Mouse (Mus musculus) midbrain, embryonic 12.5 days (tissue): ENCODE measurements at regions not wholly inside any gene's neighbourhood (a gene's known extent, or its start where the extent isn't known, plus 50 kb on each side); places are given as distances from the start of the nearest gene placed in this dataset.

Experiments used
- ATAC-seq: fragments of 200-750 bp; cut with Nextera tagmentation; 2 replicates; pipeline ENCODE4 v1.8.0; 2017; ENCODE audit warnings: low read depth, moderate TSS enrichment, moderate library complexity; ENCODE audit not compliant: low FRiP score
- H3K27ac ChIP-seq: fragments of 300-500 bp; sonication (generic); replicated peaks from 2 replicates; pipeline ENCODE4 v1.5.1; 2016; ENCODE audit warnings: mild to moderate bottlenecking
- H3K27me3 ChIP-seq: fragments of 300-500 bp; sonication (generic); 2 replicates; pipeline ENCODE4 v1.6.1; 2016; ENCODE audit warnings: mild to moderate bottlenecking
- H3K36me3 ChIP-seq: fragments of 300-500 bp; sonication (generic); 2 replicates; pipeline ENCODE4 v1.6.1; 2016
- H3K4me1 ChIP-seq: fragments of 300-500 bp; sonication (generic); 2 replicates; pipeline ENCODE4 v1.6.1; 2016
- H3K4me2 ChIP-seq: fragments of 300-500 bp; sonication (generic); replicated peaks from 2 replicates; pipeline ENCODE4 v1.6.1; 2016; ENCODE audit warnings: mild to moderate bottlenecking, moderate library complexity
- H3K4me3 ChIP-seq: fragments of 300-500 bp; sonication (generic); 2 replicates; pipeline ENCODE4 v1.5.1; 2016; ENCODE audit warnings: mild to moderate bottlenecking
- H3K9ac ChIP-seq: fragments of 300-500 bp; sonication (generic); replicated peaks from 2 replicates; pipeline ENCODE4 v1.6.1; 2016; ENCODE audit warnings: mild to moderate bottlenecking, moderate library complexity
- H3K9me3 ChIP-seq: fragments of 300-500 bp; sonication (generic); 2 replicates; pipeline ENCODE4 v1.6.1; 2016; ENCODE audit warnings: mild to moderate bottlenecking
- WGBS: fragments of 180-500 bp; shearing (Covaris S2); methylation state at CpG from one replicate; pipeline ENCODE4 v1.1.7; 2016; 5-methylcytosine and 5-hydroxymethylcytosine counted together

DNA sequence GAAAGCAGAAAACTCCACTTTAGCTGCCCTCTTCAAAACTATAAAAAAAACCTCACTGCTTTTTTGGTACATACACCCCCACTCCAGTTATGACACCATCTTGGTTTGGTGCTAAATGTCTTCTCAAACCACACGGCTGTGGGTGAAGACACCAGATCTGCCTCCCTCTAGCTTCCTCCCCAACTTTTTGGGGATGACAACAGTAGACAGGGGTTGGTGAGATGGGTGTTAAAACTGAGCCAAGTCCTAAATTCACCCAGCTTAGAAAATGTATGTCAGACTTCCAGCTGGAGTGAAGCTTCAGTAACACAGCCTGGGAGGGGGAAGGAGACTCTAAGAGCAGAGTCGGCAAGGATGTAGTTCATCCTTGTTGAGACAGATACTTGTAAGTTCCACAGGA, 147.1 kb upstream of the F13a1 start:
- Histone ChIP-seq H3K4me3 (no peak overlapping the region), H3K27me3 (no peaks in the 10 kb centered on the region), H3K9me3 (no peaks in the 10 kb centered on the region), H3K9ac (no peak overlapping the region), H3K27ac (no peak overlapping the region), H3K4me2 (no peak overlapping the region), H3K4me1 (no peaks in the 10 kb centered on the region), H3K36me3 (no peaks in the 10 kb centered on the region)
- no peak for ATAC-seq
- WGBS = 83% methylated on average over 2 of the region's 2 CpGs

DNA sequence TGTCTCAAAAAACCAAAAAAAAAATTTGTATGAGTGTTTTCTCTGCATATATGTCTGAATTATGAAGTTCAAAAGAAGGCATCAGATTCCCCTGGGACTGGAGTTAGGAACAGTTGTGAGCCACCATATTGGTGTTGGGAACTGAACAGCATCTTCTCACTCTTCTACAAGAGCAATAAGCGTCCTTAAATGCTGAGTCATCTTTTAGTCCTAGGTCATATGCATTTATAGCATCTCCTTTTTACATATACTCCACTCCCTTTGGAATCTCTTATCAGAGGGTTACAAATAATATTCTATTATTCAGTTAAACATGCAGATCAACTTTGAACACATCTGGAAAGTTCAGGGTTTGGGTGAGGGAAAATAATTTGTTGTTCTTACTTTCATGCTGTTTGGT, 145.8 kb upstream of the F13a1 start:
- H3K27ac ChIP-seq = no peak overlapping the region
- ATAC-seq = no peak
- WGBS = 87% methylated on average over 1 of the region's 1 CpGs
- H3K9me3 ChIP-seq = no peaks in the 10 kb centered on the region
- no peak overlapping the region for H3K4me3 ChIP-seq
- no peaks in the 10 kb centered on the region for H3K27me3 ChIP-seq
- H3K4me1 ChIP-seq = no peaks in the 10 kb centered on the region
- H3K4me2 ChIP-seq = no peak overlapping the region
- no peak overlapping the region for H3K9ac ChIP-seq
- no peaks in the 10 kb centered on the region for H3K36me3 ChIP-seq

DNA sequence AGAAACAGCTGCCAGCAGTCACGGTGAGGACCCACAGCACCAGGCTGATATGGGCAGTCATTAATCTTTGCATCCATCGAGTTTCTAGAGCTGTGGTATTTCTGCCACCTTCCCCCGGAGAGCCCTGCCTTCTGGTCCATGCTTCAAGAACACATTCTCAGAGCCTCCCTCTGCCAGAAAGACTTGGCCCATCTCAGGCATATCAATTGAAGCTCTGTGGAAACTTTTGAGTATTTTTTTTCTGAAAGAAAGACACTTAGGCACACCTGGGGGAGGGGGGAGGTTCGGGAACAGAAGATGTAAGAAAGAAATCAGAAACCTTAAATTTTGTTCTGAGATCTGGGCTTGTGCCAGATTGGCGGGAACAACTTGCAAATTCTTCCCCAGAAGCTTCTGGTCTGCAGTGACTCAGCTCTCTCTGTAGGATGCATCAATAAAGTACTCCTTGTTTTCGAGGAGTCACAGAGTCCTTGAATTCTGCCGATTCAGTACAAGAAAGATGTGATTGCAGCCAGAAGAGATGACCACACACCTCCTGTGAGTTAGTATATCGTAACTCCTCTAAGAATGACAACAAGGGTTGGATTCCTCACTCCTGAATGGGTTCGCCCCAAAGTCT, 131.2 kb upstream of the F13a1 start:
- ATAC-seq = no peak
- no peak overlapping the region for H3K4me3 ChIP-seq
- no peak overlapping the region for H3K27ac ChIP-seq
- H3K4me1 ChIP-seq = no peaks in the 10 kb centered on the region
- no peak overlapping the region for H3K4me2 ChIP-seq
- no peaks in the 10 kb centered on the region for H3K9me3 ChIP-seq
- no peak overlapping the region for H3K9ac ChIP-seq
- WGBS = 82% methylated on average over 9 of the region's 9 CpGs
- H3K36me3 ChIP-seq = no peaks in the 10 kb centered on the region
- no peaks in the 10 kb centered on the region for H3K27me3 ChIP-seq

DNA sequence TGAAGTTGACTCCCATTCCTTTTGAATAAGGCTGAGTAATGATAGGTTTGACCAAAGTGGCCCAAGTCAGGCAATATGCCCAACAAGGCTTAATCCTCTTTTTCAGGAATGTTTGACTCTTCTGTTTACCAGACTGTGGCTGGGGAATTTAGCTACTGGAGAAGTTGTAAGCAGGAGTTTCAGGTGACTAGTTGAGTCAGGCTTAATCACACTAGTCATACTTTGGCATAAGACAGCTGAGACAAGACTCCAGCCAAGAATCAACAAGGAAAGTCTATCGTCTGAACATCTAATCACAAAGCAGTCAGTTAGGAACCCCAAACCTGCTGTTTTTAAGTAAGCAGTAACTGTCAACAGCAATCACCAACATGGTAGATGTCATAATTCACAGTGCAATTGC, 126.5 kb upstream of the F13a1 start:
- no peak for ATAC-seq
- Histone ChIP-seq H3K9ac (no peak overlapping the region), H3K36me3 (no peaks in the 10 kb centered on the region), H3K27me3 (no peaks in the 10 kb centered on the region), H3K4me2 (no peak overlapping the region), H3K4me3 (no peak overlapping the region), H3K4me1 (no peaks in the 10 kb centered on the region), H3K9me3 (no peaks in the 10 kb centered on the region), H3K27ac (no peak overlapping the region)
- 93% methylated on average over 1 of the region's 1 CpGs for WGBS

DNA sequence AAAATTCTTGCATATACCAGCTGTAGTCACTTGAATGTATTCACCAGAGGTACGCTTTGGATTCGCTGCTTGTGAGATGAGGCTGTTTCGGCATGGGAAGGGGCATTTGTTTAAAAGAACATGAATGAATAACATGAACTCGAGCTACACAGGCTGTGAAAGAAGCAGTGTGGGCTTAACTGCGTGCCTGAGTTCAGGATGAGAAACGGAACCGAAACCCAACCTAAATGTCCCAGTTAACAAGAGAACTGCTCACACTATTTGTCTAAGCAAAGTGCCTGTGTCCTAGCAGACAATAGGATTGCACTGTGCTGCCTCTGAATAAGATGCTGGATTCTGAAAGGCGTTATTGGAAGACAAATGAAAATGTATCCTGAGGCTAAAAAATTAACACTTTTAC, 126.0 kb upstream of the F13a1 start:
- Histone ChIP-seq H3K4me1 (no peaks in the 10 kb centered on the region), H3K4me2 (no peak overlapping the region), H3K4me3 (no peak overlapping the region), H3K27me3 (no peaks in the 10 kb centered on the region), H3K9me3 (no peaks in the 10 kb centered on the region), H3K36me3 (no peaks in the 10 kb centered on the region), H3K9ac (no peak overlapping the region), H3K27ac (no peak overlapping the region)
- 89% methylated on average over 8 of the region's 8 CpGs for WGBS
- ATAC-seq = no peak

DNA sequence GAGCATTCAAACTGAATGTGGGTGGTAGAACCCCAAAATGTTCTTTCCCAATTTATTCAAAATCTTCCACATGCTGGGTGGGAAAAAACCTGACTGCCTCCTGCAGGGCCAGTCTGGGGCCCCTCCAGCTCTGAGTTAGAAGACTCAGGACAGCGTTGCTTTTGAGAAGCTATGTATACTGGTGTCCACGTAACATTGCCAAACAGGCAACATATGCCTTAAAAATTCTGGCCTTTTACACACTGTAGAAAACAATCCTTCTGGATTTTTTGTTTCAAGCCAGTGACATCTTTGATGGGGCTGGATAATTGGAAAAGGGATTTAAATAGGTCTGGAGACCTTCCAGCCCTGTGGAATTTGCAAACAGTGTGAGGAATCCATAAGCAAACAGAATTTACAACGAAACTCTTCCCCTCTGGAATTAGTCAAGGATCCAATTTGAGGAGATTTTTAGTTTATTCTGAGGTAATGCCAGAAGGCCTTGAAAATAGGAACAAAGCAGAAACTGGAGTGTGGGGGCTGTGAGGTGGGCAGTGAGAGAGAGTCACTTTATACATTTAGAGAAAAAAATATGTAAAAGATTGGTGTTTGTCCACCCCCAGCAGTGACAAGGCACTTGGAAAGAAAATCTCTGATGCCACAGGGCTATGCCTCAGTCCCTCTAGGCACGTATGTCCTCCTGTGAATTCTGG, 108.9 kb upstream of the F13a1 start:
- Histone ChIP-seq H3K27me3 (no peaks in the 10 kb centered on the region), H3K4me2 (no peak overlapping the region), H3K9me3 (no peaks in the 10 kb centered on the region), H3K27ac (0 out of 2 replicates have a peak overlapping the region, but pooled peaks have one; percentile 5), H3K9ac (no peak overlapping the region), H3K4me1 (no peaks in the 10 kb centered on the region), H3K4me3 (no peak overlapping the region), H3K36me3 (no peaks in the 10 kb centered on the region)
- no peak for ATAC-seq
- WGBS = 71% methylated on average over 4 of the region's 4 CpGs

DNA sequence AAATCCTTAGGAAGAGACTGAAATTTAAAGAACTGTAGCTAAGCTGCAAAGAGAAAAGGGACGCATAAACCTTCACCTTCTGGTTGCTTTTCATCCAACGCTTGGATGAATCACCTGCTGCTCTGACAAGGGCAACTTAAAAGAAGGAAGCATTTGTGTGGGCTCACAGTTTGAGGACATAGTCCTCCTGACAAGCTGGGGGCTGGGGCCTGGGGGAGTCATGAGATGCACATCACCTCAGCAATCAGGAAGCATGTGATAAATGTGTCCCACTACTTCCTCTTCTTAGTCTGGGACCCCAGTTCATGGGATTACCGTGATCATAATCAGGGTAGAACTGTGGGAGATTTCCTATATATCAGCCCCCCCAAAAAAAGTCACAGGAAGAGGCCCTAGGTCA, 107.8 kb upstream of the F13a1 start:
- WGBS = 96% methylated on average over 3 of the region's 3 CpGs
- Histone ChIP-seq H3K9ac (no peak overlapping the region), H3K4me2 (no peak overlapping the region), H3K4me1 (no peaks in the 10 kb centered on the region), H3K27me3 (no peaks in the 10 kb centered on the region), H3K27ac (no peak overlapping the region), H3K9me3 (no peaks in the 10 kb centered on the region), H3K36me3 (no peaks in the 10 kb centered on the region), H3K4me3 (no peak overlapping the region)
- ATAC-seq = no peak

DNA sequence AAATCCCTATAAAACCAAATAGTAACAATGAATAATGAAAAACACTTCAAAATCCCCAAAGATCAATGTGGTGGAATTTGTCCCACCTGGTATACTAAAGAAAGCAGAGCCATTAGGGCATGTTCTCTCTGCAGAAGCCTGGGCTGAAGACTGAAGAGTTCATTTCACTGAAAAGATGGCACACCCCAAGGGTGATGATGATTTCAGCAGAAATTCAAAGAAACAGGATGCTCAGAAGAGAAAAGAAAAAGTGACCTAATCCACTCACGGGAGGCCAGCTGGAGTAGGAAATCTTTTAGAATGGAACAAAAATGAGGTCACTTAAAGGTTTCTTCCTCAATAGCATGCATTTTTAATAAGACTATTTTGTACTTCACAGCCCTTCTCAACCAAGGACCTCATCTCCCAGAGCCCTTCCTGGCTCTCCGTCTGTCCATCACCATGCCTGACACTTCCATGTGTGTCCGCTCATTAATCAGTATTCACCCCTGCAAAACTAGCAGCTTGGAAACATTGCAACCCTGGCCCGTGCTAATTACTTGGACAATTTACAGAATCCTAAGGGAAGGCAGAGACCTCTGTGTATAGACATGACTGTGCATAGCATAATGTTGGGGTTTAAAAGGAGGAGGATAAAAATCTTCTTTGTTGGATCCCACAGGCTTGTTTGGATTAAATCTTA, 101.9 kb upstream of the F13a1 start:
- Histone ChIP-seq H3K27me3 (no peaks in the 10 kb centered on the region), H3K9ac (no peak overlapping the region), H3K4me1 (peaks cover 20% of the 10 kb centered on the region), H3K4me3 (no peak overlapping the region), H3K9me3 (no peaks in the 10 kb centered on the region), H3K36me3 (no peaks in the 10 kb centered on the region), H3K27ac (0 out of 2 replicates have a peak overlapping the region, but pooled peaks have one; percentile 2), H3K4me2 (no peak overlapping the region)
- WGBS = 41% methylated on average over 4 of the region's 4 CpGs
- no peak for ATAC-seq

DNA sequence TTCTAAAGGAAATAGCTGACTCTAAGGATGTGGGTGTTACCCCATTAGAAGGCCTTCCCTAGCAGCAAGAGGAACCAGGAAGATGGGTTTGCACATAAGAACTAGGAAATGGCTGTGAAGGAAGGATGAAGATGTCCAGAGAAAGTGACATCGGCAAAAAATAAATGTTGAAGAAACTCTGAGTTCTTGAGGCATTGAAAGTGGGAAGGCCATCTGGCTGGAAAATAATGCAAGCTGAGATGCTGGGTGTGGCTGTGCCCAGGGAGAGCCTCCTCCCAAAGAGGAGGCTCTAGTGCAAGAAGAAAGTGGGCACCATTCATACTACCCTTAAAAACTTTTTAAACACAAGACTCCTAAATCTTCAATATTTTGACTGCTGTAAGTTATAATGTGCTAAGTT, 99.9 kb upstream of the F13a1 start:
- H3K4me2 ChIP-seq = no peak overlapping the region
- peaks cover 20% of the 10 kb centered on the region for H3K4me1 ChIP-seq
- no peaks in the 10 kb centered on the region for H3K27me3 ChIP-seq
- H3K9me3 ChIP-seq = no peaks in the 10 kb centered on the region
- no peak overlapping the region for H3K9ac ChIP-seq
- no peak for ATAC-seq
- no peak overlapping the region for H3K4me3 ChIP-seq
- no peak overlapping the region for H3K27ac ChIP-seq
- no peaks in the 10 kb centered on the region for H3K36me3 ChIP-seq
- 92% methylated on average over 1 of the region's 1 CpGs for WGBS

DNA sequence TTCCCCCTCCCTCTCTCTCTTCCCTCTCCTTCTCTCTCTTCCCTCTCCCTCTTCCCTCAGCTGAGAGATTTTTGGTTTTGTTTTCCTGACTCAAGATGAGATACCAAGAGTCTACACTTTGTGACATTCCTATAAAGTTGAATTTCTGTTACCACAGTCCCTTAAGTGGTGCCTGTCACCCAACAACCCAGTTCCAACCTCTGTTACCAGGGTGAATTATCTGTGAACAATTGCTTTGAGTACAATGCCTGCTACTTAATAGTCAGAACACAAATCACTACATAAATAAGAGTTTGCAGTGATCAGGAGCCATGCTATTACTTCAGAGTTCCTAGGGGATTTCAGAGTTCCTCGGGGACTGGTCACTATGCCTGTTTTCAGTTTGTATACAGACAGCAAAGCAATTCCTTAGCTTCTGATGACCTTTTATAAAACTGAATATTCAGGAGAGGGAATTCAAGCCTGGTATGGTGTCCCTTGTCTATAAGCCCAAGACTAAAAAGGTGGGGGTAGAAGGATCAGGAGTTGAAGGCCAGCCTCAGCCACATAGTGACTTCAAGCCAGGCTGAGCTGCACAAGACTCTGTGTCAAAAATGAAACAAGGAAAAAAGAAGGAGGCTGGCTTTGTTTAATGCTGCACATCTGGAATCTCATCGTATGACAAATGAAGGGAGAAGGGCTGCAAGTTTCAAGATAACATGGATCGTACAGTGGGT, 99.2 kb upstream of the F13a1 start:
- H3K4me2 ChIP-seq = no peak overlapping the region
- peaks cover 20% of the 10 kb centered on the region for H3K4me1 ChIP-seq
- peak; percentile 45; the same call in 1 of the 2 replicates for ATAC-seq
- 50% methylated on average over 3 of the region's 3 CpGs for WGBS
- peak overlapping the region; percentile 25 for H3K27ac ChIP-seq
- H3K9me3 ChIP-seq = no peaks in the 10 kb centered on the region
- no peak overlapping the region for H3K4me3 ChIP-seq
- no peak overlapping the region for H3K9ac ChIP-seq
- no peaks in the 10 kb centered on the region for H3K36me3 ChIP-seq
- no peaks in the 10 kb centered on the region for H3K27me3 ChIP-seq

DNA sequence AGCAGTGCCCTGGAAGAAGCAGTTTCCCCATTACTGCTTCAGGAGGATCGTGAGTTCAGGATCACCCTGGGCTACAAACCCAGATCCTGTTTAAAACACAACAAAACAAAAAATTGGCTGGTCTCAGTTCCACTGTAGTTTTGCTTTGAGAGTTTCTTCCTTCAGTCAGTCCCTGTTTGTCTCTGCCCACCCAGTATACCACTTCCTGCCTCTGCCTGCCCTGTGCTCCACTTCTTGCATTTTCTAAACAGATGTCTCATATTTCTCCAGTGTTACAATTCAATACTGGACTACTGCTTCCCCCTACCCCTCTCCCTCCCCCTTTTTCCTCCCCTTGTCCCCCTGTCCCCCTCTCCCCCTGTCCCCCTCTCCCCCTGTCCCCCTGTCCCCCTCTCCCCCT, 98.6 kb upstream of the F13a1 start:
- no peaks in the 10 kb centered on the region for H3K36me3 ChIP-seq
- no peak overlapping the region for H3K4me3 ChIP-seq
- ATAC-seq = no peak
- H3K27me3 ChIP-seq = no peaks in the 10 kb centered on the region
- 0 out of 2 replicates have a peak overlapping the region, but pooled peaks have one; percentile 7 for H3K27ac ChIP-seq
- peaks cover 20% of the 10 kb centered on the region for H3K4me1 ChIP-seq
- no peak overlapping the region for H3K9ac ChIP-seq
- H3K4me2 ChIP-seq = no peak overlapping the region
- 86% methylated on average over 1 of the region's 1 CpGs for WGBS
- H3K9me3 ChIP-seq = no peaks in the 10 kb centered on the region

DNA sequence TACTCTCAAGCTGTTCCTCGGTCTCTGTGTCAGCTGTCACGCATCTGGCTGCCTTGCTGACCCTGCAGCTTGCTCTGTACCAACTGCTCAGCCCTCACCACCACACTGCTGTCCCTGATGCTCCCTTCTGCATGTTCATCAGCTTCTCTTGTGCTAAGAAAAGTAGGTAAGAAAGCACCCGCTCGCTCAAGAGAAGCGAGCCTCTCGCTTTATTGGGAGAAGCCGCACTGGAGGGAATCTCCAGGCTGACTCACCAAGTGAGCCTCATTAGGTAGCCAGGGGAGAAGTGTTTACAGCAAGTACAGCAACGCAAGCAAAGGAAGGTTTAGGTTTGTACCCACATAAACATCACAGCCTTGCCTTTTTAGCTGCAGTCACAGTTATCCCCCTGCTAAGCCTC, 97.7 kb upstream of the F13a1 start:
- Histone ChIP-seq H3K4me1 (peaks cover 20% of the 10 kb centered on the region), H3K27me3 (no peaks in the 10 kb centered on the region), H3K9me3 (no peaks in the 10 kb centered on the region), H3K4me2 (no peak overlapping the region), H3K27ac (no peak overlapping the region), H3K36me3 (no peaks in the 10 kb centered on the region), H3K9ac (no peak overlapping the region), H3K4me3 (no peak overlapping the region)
- ATAC-seq = no peak
- WGBS = 86% methylated on average over 8 of the region's 8 CpGs
